Mouse (Mus musculus) retina, embryonic 14.5 days (tissue): ENCODE measurements around the gene Ppfia3.
"Not testable (repeated sequence)": the region's sequence is repeated elsewhere in the genome, so short reads cannot be mapped to it uniquely, and the experiment has no call there.

Experiments
- DNase-seq: peaks from one replicate; pipeline ENCODE4 v3.0.0-alpha.2; 2015; ENCODE audit warnings: low spot score

The Ppfia3 gene

DNA sequence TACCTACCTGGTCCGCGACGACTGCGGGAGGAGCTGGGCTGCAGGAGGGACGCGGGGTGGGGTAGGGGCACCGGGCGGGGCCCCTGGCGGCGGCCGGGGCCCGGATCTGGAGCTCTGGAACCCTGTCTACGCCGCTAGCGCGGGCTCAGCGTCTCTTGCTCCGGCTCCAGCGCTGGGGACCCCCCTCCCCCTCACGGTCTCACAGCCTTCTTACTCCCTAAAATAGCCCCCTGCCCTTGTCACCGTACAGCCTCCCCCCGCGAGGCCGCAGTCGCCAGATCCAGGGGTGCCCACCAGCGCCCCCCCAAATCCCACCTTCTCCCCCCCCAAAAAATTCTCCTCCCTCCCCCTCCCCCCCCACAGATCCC lies at the start of gene Ppfia3:
Gene Ppfia3, minus strand, starts transcription at position 368 of the 368 bp plus-strand sequence.
- DNase-seq = peak; percentile 68

DNA sequence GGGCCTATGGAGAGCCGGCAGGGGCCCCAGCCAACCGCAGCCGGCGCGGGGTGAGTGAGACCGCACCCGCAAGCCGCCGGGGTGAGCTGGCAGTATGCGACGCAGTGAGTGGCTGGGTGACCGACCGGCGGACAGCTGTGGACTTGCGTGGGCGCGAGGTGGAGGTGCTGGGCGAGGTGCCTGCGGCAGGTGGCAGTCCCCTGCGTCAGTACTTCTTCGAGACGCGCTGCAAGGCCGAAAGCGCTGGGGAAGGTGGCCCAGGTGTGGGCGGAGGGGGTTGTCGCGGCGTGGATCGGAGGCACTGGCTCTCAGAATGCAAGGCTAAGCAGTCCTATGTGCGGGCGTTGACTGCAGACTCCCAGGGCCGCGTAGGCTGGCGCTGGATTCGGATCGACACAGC lies 48.8 kb upstream of the Ppfia3 start:
- DNase-seq = no peak

DNA sequence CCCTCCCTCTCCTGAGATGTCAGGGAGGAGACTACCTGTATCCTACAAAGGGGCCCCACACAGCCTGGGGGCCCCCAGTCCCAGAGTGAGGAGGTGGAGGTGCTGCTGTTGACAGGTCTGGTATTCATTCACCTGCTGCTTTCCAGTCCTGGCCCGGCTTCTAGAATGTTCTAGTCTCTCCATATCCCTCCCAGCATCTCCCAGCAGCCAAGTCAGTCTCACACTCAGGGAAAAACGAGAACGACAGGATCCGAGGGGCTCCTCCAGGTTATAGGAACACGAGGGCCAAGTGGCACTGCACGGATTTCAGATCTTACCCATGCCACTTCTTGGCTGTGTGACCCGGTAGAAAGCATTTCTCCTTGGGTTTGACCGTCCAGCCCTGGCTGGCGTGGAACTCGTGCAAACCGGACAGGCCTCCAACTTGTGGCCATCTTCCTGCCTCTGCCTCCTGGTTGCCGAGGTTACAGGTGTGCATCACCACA lies 48.0 kb upstream of the Ppfia3 start:
- DNase-seq = no peak

DNA sequence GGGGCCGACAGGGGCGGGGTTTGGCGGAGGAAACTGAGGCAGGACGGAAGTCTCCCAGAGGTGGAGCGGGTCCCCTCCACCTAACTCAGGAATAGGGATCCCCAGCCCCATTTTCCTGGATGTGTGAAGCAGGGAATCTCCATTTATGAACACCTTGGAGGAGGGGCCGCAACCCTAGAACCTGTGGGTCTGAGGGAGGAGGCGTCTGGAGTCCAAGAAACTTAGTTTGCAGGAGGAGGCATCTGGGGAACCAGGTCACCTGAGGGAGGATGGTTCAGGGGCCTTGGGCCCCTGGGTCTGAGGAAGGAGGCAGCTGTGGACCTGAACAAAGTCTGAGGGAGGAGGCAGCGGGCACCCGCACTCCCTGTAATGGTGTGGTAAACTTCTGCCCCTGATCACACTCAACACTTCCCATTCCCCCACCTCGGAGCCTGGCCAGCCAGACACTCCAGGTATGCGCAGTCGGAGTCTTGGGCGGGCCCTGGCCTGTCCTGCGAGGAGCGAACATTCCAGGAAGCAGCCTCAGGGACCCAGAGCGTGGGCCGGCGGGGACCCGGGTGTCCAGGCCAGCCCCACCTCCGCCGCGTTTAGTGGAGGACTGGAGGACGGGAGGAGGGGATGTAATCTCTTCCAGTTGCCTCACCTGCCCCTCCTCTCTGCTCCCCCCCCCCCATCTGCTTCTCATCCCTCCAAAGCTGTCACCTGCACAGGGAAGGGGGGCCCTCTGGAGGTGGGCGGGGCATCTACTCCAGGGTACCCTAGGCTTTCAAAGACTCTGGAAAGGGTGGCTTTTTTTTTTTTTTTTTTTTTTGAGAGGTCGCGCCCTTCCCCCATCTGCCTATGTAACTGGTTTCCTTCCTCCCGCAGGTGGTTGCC lies 47.3 kb upstream of the Ppfia3 start:
- DNase-seq = no peak

DNA sequence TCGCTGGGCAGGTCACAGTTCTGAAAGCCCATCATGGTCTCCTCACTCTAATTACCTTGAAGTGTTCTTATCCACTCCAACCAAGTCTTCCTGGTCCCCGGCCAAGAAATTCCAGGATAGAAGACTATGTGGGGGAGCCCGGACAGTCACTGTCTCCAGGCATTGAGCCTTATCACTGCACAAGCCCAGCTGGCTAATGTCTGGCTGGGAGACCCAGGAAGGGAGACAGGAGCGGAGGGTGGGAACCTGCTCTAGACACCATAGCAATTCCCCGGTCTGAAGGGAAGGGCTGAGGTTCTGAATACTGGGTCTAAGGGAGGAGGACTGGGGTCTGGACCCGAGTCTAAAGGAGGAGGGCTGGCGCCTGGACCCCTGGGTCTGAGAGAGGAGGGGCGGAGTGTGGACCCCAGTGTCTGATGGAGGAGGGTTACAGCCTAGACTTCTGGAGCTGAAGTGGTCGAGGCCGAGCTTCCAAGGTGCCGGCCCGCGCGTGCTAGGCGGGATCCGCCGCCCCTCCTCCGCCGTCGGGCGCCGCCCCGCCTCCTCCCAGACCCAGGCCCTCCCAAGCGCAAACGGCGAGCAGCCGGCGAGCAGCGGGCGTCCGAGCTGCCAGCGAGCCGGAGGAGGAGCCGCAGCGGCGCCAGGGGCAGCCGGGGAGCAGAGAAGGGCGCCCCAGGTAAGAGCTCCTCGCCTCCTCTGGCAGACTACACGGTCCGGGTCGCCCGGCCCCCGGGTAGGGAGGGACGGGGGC lies 46.5 kb upstream of the Ppfia3 start, which contains the start of gene Ntf5:
Gene Ntf5, plus strand, starts transcription at position 583 of the 751 bp plus-strand sequence.
- peak; percentile 53 for DNase-seq

DNA sequence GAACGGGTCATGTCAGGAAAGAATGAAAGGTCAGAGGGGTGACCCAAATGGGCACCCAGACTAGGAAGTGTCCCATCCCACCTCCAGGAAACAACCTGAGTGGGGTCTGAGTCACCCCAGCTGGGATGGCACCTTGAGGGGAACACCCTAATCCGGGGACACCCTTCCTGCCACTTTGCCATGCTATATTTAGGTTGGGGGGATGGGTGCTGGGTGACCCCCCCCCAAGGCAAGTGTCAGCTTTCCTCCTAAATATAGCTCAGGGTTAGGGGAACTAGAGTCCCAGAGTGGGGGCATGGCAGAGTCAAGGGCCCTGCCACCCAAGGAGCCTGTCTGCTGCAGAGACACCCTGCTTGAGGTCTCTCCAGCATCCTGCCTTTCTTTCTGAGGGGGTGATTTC lies 45.6 kb upstream of the Ppfia3 start:
- DNase-seq = no peak

DNA sequence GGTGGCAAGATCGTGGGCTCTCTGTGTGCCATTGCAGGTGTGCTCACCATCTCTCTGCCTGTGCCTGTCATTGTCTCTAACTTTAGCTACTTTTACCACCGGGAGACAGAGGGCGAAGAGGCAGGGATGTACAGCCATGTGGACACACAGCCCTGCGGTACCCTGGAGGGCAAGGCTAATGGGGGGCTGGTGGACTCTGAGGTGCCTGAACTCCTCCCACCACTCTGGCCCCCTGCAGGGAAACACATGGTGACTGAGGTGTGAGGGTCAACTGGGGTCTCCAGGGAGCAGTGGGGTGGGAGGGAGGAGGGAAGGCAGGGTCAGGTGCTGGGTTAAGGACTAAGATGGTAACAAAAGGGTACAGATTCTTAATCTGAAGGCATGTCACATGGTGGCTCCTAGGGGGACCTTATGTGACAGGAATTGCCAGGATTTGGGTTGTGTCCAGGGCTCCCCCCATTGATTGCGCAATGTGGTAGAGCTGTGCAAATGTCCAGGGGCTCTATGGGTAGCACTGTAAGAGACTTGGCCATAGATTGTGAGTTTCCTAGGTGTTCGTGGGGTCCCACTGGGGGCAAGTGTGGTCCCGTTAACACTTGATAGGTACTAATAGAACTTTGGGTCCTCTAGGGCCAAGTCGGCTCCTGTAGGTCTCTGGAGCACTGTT lies 42.8 kb upstream of the Ppfia3 start:
- no peak for DNase-seq

DNA sequence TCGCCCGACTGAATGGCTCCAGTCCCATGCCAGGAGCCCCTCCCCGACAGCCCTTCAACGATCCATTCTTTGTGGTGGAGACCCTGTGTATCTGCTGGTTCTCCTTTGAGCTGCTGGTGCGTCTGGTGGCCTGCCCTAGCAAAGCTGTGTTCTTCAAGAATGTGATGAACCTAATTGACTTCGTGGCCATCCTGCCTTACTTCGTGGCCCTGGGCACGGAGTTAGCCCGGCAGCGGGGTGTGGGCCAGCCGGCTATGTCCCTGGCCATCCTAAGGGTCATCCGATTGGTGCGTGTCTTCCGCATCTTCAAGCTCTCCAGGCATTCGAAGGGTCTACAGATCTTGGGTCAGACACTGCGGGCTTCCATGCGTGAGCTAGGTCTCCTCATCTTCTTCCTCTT lies 42.1 kb upstream of the Ppfia3 start:
- no peak for DNase-seq

DNA sequence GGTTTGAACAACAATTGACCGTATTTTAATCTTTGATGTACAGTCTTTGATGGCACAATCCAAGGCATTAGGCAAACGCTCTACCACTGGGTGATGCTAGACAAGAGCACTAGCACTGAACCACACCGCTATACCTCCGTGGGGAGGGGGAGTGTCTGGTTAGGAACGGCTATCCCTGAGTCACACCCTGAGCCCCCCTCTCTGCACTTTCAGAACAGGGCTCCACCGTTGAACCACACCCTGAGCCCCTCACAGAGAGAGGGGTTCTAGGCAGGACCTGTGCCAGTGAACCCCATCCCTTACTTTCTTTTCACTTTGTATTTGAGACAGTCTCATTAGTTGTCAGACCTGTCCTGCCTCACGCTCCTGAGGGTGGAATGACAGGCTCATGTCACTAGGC lies 41.5 kb upstream of the Ppfia3 start:
- DNase-seq = no peak

DNA sequence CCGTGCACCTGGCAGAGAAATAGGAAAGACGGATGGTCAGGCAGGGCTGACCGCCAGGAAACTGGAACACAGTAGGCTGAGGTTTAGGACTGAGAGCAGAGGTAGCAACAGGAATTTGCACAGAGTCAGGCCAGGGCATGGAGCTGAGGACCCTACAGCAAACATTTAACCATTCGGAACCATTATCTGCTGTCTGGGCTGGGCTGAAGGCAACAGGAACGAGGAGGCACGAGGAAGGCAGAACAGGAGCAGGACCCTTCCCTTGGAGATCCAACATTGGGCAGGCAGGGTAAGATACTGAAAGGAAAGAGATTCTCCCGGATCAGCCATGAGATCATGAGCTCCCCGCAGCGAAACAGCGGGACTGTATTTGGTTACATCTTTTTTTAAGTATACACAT lies 41.0 kb upstream of the Ppfia3 start:
- DNase-seq = no peak

DNA sequence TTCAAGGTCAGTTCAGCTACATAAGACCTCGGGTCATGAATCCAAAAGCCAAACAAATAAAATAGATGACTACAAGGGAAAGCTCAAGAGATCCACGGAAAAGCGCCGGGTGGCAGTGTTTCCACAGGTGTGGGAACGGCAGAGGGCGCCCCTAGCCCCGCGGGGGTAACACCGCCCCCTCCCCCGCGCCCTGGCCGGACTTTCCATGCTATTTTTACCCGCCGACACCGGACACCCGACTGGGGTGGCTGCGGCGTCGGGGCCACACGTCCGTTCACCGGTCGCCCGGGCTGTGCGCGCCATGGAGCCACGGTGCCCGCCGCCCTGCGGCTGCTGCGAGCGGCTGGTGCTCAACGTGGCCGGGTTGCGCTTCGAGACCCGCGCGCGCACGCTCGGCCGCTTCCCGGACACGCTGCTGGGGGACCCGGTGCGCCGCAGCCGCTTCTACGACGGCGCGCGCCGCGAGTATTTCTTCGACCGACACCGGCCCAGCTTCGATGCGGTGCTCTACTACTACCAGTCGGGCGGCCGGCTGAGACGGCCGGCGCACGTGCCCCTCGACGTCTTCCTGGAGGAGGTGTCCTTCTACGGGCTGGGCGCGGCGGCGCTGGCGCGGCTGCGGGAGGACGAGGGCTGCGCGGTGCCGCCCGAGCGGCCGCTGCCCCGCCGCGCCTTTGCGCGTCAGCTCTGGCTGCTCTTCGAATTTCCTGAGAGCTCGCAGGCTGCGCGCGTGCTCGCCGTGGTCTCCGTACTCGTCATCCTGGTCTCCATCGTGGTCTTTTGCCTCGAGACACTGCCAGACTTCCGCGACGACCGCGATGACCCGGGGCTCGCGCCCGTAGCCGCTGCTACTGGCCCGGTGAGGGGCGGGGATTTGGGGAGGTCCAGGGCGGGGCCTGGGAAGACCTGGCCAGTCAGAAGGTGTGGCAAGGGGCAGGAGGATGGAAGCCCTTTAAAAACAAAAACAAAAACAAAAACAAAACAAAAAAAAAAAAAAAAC lies 39.6 kb upstream of the Ppfia3 start:
- DNase-seq = no peak

DNA sequence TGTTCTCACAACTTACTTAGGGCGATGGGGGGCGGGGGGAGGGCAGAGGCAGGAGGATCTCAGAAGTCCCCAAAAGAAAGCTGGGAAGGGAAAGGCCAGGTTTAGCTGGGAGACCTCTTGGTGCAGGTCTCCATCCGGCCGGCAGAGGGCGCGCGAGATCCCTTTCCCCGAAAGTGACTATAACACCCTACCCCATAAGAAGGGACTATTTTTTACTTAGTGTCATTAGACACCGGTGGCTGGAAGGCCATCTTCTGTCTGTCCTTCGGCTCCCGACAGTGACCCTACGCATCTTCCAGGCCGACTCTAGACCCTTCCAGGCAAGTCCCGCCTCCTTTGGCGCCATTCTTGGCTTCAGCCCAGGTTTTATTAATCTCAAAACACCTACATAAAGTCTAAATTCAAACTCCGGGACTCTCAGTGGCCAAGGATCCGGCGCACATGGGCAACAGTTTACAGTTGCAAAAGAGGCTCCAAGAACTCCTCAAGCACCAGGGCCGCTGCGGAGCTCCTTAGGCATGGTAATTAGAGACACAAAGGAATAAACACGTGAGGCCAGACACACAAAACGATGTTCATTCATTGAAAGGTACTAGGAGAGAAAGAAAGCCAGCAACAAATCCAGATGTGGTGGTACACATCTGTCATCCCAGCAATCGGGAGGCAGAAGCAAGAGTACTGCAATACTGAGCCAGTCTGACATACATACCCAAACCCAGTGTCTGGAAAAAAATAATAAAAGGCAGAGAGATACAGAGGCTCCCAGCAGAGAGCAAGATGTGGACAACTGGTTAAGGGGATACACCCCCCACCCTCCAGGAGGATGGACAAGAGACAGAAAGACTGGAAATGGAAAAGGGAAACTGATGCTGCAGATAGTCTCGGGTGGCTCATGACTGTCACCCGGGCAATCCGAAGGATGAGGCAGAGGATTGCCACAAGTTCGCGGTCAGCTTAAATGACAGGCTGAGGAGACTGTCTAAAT lies 38.6 kb upstream of the Ppfia3 start, which contains the start of gene Kcna7:
Gene Kcna7, plus strand, starts transcription at position 563 of the 985 bp plus-strand sequence.
- peak; percentile 72 for DNase-seq

DNA sequence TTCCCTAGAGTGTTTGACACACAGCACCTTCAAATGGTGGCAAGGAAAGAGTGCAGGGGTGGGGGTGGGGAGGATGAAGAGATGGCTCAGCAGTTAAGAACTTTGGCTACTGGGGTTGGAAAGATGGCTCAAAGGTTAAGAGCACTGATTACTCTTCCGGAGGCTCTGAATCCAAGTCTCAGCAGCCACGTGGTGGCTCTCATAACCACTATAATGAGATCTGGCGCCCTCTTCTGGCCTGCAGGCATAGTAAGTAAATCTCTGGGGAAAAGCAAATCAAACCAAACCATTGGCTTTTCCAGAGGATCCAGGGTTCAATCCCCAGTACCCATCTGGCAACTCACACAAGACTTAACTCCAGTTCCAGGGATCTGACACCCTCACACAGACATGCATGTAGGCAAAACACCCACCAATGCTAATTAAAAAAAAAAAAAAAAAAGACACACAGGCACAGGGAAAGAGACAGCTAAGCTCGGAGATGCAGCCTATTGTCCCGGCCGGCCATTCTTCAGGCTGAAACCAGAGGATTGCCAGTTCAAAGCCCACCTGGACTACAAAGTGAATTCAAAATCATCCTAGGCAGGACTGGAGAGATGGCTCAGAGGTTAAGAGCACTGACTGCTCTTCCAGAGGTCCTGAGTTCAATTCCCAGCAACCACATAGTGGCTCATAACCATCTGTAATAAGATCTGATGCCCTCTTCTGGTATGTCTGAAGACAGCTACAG lies 36.9 kb upstream of the Ppfia3 start:
- DNase-seq = peak; percentile 80

DNA sequence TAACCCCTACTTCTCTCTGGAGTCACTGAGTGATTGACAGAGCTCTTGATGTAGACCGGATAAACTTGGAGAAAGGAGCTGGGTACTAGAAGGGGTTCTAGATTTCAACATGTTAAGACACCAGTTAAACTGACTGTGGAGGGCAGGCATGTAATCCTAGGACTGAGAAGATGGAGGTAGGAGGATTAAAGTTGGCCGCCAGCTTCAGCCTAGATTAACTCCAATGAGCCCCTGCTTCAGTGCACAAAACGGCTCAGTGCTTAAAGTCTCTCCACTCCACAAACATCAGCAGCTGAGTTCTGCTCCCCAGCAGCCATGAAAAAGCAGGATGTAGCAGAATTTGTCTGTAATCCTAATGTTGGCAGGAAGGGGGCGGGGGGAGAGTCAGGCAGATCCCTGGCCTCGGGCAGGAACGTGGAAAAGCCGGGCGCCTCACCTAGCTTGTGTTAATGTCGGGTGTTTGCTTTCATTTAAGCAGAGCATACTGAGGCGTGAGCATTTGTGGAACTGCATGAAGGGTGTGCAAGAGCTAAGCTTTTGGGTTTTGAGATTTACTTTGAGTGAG lies 34.8 kb upstream of the Ppfia3 start:
- DNase-seq = no peak

DNA sequence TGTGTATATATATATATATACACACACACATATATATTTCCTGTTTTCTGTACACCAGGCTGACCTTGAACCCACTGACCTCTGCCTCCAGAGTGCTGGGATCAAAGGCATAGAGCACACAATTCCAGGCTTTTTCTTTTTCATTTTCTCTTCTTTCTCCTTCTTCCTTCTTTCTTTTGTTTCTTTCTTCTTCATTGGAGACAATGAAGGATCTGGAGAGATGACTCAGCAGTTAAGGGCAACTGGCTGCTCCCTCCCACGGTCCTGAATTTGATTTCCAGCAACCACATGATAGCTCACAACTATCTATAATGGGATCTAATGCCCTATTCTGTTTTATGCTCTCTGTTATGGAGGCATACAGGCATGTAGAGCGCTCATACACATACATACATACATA lies 30.0 kb upstream of the Ppfia3 start:
- DNase-seq = no peak

DNA sequence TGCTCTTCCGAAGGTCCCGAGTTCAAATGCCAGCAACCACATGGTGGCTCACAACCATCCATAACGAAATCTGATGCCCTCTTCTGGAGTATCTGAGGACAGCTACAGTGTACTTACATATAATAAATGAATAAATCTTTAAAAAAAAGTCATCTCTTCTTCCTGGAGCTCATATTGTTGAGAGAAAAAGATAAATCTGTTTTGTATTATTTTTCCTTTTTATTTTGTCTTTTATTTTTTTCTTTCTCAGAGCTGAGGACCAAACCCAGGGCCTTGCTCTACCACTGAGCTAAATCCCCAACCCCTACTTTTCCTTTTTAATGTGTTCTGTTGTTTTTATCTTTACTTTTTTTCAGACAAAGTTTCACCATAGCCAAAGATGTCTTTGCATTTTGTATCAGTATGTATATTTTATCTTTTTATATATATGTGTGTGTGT lies 29.5 kb upstream of the Ppfia3 start:
- DNase-seq = not testable (repeated sequence)

DNA sequence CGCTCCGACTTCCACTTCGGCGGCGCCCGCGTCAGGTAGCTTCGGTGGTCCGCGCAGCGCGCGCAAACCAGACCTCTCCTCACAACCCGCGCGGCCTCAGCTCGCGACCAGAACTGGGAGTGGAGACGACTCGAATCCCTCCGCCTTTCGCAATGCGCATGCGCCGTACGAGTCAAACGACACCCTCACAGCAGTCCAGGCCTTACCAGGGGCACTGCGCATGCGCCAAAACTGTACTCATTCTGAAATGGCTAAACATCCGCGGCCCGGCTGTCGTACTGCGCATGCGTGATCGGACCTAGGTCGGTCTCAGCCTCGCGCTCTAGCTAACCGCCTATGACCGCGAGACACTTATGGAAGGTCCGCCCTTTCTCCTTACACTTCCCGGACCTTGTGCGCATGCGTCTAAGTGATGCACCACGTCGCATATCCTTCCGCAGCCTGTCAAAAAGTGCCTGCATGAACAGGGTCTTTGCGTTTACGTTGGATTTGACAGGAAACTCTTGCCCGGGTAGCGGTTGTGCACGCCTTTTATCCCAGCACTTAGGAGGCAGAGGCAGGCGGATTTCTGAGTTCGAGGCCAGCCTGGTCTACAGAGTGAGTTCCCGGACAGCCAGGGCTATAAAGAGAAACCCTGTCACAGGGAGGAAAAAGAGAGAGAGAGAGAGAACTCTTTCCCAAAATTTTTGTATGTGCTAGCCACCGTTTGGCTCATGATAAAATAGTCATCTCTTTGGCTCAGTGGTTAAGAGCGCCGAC lies 28.9 kb upstream of the Ppfia3 start, which contains the start of gene Snrnp70:
Gene Snrnp70, minus strand, starts transcription at position 165 of the 759 bp plus-strand sequence.
- peak; percentile 100 for DNase-seq

DNA sequence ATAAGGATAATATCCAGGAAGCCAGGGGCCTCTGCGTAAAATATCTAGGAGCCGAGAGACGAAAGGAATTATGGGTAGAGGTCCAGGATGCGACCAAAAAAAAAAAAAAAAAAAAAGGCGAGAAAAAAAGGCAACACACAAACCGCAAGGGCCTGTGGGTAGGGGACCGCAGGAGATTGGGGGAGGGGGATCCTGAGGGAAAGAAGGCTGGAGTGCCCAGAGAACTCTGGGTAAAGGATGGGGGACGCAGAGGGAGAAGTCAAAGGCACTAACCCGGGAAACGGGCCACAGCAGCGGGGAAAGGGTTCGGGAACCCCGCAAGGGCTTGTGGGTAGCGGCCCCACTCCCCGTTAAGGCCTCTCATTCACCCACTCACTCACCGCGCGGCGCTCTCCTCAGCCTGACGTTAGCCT lies 28.3 kb upstream of the Ppfia3 start:
- DNase-seq = peak; percentile 82
